In the genomic region with DNA sequence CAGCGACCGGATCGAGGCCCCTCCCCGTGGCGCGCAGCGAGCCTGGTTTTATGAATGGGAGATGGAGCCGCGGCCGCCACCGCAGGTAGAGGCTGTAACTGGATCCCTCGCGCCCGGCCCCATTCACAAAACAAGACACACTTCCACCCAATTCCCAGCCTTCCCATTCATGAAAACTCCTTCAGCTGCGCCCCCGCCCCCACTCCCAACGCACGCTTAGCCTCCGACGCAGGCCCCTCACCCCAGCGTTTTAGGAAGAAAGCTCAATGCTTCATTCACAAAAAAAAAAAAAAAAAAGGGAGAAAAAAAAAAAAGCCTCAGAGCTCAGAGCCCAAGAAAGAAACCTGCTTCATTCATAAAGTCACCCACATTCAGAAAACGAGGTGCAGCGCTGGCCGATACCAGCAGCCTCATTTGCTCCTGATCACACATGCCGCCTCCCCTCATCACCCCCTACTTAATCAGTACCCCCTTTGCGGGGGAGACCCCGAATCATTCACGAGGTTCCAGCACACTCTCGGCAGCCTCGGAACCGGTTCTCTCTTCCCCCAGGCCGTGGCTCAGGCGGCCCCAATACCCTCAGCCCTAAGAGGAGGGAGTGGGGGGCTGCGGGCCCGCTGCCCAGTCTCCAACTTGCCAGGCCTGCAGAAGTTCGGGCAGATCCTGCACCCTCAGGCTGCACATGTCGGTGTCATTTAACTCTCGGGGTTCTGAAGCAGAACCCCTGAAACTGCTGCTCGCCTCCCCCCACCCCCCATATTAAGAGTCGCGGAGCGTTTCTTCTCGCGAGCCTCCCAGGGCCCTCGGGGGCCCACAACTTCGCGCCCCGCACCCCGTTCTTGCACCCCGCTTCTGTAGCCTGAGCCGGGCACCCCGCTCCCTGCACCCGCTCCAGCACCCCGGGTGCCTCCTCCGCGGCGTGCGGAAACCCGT, we compare ENCODE assay signal across 8 mouse cellular contexts. TPM values are rescaled to one million over a fixed set of nuclear protein-coding genes. Genes with fewer than 3 reads are reported as not detected.
DNase-seq lines count a peak whose midpoint lies in the region; ATAC-seq lines count a peak whose summit lies in the region.

No protein-coding gene starts in this region.

- peak overlapping the region; percentile 94 for H3K4me3 ChIP-seq in hindbrain, embryonic 16.5 days (ENCODE audit: low read length)
- H3K4me3 ChIP-seq in macrophage (ENCODE audit: inconsistent target): peak overlapping the region; percentile 75

- no peaks in the 10 kb centered on the region for H3K9me3 ChIP-seq in hindbrain, embryonic 16.5 days (ENCODE audit: control insufficient read depth, low read length)

- H3K27me3 ChIP-seq in hindbrain, embryonic 16.5 days (replicated peaks; ENCODE audit: control insufficient read depth, insufficient read depth, low read length): peaks cover 14% of the 10 kb centered on the region

- H3K79me2 ChIP-seq in macrophage (ENCODE audit: inconsistent target): peaks cover 53% of the 10 kb centered on the region

- peak overlapping the region; percentile 82 for H3K9ac ChIP-seq in hindbrain, embryonic 16.5 days (ENCODE audit: low read depth, low read length)

- H3K4me1 ChIP-seq in hindbrain, embryonic 16.5 days (ENCODE audit: control insufficient read depth, insufficient read depth, low read depth, low read length): peaks cover 22% of the 10 kb centered on the region

- WGBS in hindbrain, embryonic 16.5 days: under 1% methylated on average over 59 of the region's 59 CpGs
- WGBS in macrophage (ENCODE audit: missing documents): 3% methylated on average over 57 of the region's 59 CpGs

- peak; percentile 97 for DNase-seq in ZHBTc4 (ENCODE audit: low read depth, low spot score)
- DNase-seq in cerebellum, postnatal 10 days: peak; percentile 92
- peak; percentile 67 to 74 for DNase-seq in frontal cortex, postnatal 36 days (ENCODE audit: low spot score in 2 of 2)
- peak; percentile 47 to 72 for DNase-seq in left cerebral cortex, adult 8-10 months (ENCODE audit: low spot score in 2 of 2)
- peak; percentile 75 for DNase-seq in right cerebral cortex, postnatal 25 days

- peak; percentile 25 for ATAC-seq in hindbrain, embryonic 16.5 days
- ATAC-seq in monocyte, adult 5-6 weeks (replicated peaks; ENCODE audit: insufficient number of reproducible peaks, low FRiP score, low TSS enrichment, poor library complexity, severe bottlenecking): no peak

- peak overlapping the region; percentile 77 for H3K27ac ChIP-seq in hindbrain, embryonic 16.5 days (ENCODE audit: low read depth, low read length)
- peak overlapping the region; percentile 62 for H3K27ac ChIP-seq in macrophage

- no peaks in the 10 kb centered on the region for H3K36me3 ChIP-seq in hindbrain, embryonic 16.5 days (ENCODE audit: control insufficient read depth, insufficient read depth, low read length)
- no peaks in the 10 kb centered on the region for H3K36me3 ChIP-seq in macrophage (ENCODE audit: inconsistent target)

- peak overlapping the region; percentile 99 for H3K4me2 ChIP-seq in hindbrain, embryonic 16.5 days (ENCODE audit: low read length)

RNA-seq across cellular contexts. Expression of a gene that starts 0.8 kb away (rescaled TPM):
- 29.9 and 35.5 TPM in 2 replicates for polyA plus RNA-seq in hindbrain, embryonic 16.5 days (2015; fragmentation: Nextera tagmentation; extraction: Ambion mirVana)
- total RNA-seq in left cerebral cortex, adult 8-10 months (2022): 10 to 100 TPM; 60.9 to 81.8 (median 65.7) TPM
- total RNA-seq in macrophage (2018; cell fraction: chromatin; rRNA removed): 10 to 100 TPM in 11 of 26 experiments, 1 to 10 TPM in 15; 2.3 to 15.9 (median 9.1) TPM
- 10 to 100 TPM in 25 of 26 experiments, 1 to 10 TPM in 1; 9.2 to 16.2 (median 12.9) TPM for total RNA-seq in macrophage (2018; cell fraction: cytosol; rRNA removed)
- total RNA-seq in macrophage (2018; cell fraction: nucleus; rRNA removed): 10 to 100 TPM in 6 of 26 experiments, 1 to 10 TPM in 20; 5.1 to 68.1 (median 7.5) TPM
- polyA plus RNA-seq in macrophage (2018): 6.4 to 103 TPM (median 10.0 TPM) in 3 replicates
- 2.2 to 3.2 TPM (median 2.8 TPM) in 3 replicates for total RNA-seq in monocyte, adult 5-6 weeks (2017)

Comparison
In these comparisons a context has a peak if more than half of its experiments do, and no peak if none do; other contexts are left out.
1. RNA of a gene that starts 0.8 kb away (total RNA-seq): 60.9 to 81.8 TPM in left cerebral cortex, adult 8-10 months; 2.2 to 3.2 TPM in monocyte, adult 5-6 weeks; every median in the first group is over 10 times any median in the second.
2. Peak in every context shown above with its lines, with median percentiles within 50 percentile points of each other: DNase-seq.